Mouse (Mus musculus) small intestine, adult 10 weeks (tissue): ENCODE results near the gene Rps23. TPM values are rescaled to one million over a fixed set of nuclear protein-coding genes. Genes with fewer than 3 reads are reported as not detected.

Source experiments
- polyA plus RNA-seq: library from polyadenylated mRNA; stranded (reverse); fragments of 350-450 nt; fragmentation: Illumina TruSeq; extraction: RNeasy Lipid Tissue Mini Kit (QIAGEN cat#74804); gene quantifications from one replicate; pipeline ENCODE4 v1.2.3, GENCODE M21; 2014; ENCODE audit warnings: low replicate concordance

Gene Rps23
- polyA plus RNA-seq, result 829 TPM

DNA sequence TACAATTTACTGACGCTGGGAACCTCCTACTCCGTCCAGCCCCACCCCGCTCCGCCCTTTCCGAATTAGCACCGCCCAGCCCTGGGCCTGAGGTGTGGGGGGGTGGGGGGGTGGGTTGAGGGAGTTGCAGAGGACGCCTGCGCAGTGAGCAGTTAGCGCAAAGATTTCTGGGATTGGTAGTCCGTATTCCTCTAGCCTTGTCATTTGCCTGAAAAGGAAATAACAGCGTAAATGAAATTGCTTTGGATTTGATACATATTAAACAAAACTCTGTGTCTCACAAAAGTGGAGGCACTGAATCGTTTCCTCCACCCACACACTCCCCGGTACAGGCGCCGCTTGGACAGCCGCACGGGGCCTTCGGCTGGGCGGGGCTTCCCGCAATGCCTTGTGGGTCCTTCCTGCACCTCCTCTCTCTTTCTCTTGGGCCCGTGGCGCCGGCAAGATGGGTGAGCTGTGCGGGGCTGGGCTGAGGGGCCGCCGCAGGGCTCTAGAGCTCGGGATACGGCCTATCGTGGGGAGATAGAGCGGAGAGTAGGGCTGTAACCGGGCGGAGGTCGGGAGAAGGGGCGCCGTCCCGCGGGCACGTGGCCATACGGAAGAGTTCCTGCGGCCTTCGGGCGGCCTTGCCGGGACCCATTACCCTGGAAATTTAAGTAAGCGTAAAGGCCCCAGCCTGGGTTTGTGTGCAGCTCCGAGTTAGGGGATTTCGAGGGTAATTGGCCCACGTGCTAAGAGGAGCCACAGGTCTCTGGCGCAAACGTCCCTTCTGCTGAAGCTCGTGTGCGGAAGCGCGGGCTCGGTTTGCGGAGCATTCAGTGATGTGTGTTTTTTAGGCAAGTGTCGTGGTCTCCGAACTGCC, at the start of gene Rps23:
Gene Rps23, plus strand, starts transcription at position 208 of the 862 bp plus-strand sequence.

DNA sequence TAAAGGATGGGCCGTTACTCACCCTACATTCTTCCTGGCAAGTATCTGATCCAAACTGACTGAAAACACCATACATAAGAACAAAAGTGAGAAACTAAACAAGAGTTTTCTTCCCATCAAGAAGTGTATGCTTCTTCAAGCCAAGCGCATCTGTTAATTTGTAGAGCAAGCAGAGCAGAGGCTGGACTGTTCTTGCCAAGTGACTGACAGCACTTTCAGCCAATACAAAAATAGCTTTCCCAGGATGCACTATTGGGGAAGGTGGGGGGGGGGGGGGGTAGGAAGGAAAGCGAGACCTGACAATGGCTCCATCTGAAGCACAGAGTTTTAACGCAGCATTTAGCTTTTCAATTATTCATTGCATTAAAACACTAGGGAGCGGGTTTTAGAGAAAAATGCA, 17.6 kb upstream of the Rps23 start, which contains the start of gene Atp6ap1l:
Gene Atp6ap1l, minus strand, starts transcription at position 180 of the 400 bp plus-strand sequence.

Other genes starting within 250 kb of the Rps23 start
- not detected for gene Atp6ap1l, start 17.6 kb upstream of the Rps23 start, polyA plus RNA-seq